Mouse (Mus musculus) induced T-regulatory cell, adult 2 months (primary cell): Measurements from ENCODE around the gene Hdhd5.

Experiments used
- DNase-seq: peaks from one replicate; pipeline ENCODE4 v3.0.0-alpha.2; 2012; ENCODE audit warnings: low read depth

Gene Hdhd5

DNA sequence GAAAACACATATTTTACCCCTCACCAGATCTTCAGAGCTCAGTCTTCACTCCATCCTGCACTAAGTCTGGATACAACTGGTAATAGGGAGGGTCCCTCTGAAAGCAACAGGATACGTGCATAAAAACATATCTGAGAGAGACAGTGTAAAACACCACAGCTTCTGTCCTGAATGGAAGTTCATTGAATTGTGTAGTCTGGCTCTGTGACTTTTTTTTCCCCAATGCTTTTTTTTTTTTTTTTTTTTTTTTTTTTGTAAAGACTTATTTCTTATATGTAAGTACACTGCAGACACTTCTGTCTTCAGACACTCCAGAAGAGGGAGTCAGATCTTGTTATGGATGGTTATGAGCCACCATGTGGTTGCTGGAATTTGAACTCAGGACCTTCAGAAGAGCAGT lies 1.5 kb upstream of the Hdhd5 start:
- DNase-seq = no peak

- DNase-seq = peak; percentile 78
Observed at GRCm38 (mm10) chr6:120529123-120529522, 2.0 kb downstream of the Hdhd5 start.

GRCm38 (mm10) chr6:120524796-120525195 lies 6.3 kb downstream of the Hdhd5 start:
- DNase-seq = no peak

DNA sequence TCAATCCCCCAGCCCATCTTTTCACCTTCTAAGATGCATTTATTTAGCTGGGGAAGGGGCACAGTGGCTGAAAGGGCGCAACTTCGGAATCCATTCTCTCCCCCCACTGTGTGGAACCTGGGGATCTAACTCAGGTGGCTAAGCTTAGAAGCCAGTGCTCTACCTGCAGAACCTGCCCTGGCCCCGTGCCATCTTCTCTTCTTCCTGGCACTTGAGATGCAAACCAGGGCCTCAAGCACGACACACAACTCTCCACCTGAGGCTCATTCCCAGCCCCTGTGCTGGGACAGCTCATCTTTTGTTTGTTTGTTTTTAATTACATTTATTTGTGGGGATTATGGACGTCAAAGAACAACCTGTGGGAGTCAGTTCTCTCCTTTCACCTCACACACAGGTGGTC lies 11.5 kb downstream of the Hdhd5 start:
- DNase-seq = no peak

GRCm38 (mm10) chr6:120517311-120517710 lies 13.8 kb downstream of the Hdhd5 start:
- DNase-seq = no peak

GRCm38 (mm10) chr6:120516879-120517278 lies 14.2 kb downstream of the Hdhd5 start:
- no peak for DNase-seq

- DNase-seq = no peak
Observed at GRCm38 (mm10) chr6:120516422-120516821, 14.7 kb downstream of the Hdhd5 start.

GRCm38 (mm10) chr6:120511212-120511611 lies 19.9 kb downstream of the Hdhd5 start:
- no peak for DNase-seq

- no peak for DNase-seq
Observed at GRCm38 (mm10) chr6:120510425-120510824, 20.7 kb downstream of the Hdhd5 start.

- no peak for DNase-seq
Observed at GRCm38 (mm10) chr6:120509975-120510374, 21.1 kb downstream of the Hdhd5 start.

GRCm38 (mm10) chr6:120508645-120509044 lies 22.5 kb downstream of the Hdhd5 start:
- no peak for DNase-seq

DNA sequence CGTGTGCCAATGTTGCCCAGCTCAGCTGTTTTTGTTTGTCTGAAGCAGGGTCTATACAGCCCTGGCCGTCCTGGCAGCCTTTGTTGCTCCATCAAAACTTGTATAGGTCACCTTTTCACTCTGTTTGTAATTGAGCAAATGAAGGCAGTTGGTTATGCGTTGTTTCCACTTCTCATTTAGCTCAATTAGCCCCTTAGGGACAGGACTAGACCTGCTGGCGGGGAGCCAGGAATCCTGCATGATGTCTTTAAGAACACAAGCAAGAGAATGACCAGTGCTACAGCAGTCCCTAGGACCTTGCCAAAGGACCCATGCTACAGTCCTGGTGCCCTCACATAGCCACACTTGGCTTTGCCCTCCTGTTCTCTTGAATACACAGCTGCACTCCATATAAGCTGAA lies 25.6 kb downstream of the Hdhd5 start:
- no peak for DNase-seq

DNA sequence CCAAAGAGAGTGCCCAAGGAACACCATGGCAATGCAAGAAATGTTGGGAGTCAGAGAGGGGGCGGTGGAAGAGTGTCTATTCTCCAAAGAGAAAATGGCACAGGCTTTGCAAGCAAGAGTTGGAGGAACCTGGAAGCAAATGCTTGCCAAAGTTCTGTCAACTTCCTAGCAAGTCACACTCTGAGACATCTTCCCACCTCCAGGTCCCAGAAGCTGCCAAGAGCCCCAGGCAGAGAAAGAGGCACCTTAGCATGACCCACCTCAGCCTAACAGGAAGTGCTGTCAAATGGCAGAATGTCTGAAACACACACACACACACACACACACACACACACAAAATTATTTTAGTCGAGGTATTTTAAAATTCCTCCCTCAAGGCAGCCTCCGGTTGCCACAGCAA lies 27.1 kb downstream of the Hdhd5 start:
- no peak for DNase-seq

GRCm38 (mm10) chr6:120496544-120496943 lies 34.6 kb downstream of the Hdhd5 start:
- DNase-seq = no peak

DNA sequence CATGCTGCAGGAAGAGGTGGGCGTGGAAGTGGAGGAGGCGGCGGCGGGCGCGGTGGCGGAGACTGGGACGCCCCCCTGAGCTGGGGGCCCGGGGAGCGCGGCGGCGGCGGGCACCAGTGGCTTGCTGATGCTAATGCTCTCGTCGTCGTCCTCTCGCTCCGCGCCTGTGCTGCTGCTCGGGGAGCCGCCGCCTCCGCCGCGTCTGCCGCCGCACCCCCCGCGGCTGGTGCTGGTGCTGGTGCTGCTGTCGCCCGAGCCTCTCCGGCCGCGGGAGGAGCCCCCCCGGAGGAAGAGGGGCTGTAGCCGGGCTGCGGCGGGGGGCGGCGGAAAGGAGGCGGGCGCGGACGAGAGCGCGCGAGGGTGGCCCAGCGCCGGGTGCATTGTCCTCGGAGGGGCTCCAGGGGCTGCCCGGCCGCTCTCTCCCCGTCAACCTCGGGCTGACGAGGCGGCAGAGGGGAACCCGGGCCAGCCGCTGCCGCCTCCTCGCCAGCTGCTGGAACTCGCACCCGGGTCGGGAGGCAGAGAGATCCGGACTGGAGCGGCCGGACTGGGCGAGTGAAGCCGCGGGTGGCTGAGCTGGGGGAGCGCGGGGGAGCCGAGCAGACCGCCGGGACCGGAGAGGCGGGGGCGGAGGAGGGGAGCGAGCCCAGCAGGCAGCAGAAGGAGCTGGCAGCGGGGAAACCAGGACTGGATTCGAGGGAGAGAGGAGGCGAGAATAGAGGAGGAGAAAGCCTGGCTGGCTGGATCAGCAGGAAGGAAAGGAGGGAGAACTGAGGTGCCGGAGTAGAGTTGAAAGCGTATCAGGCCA lies 37.5 kb downstream of the Hdhd5 start, which contains the start of gene Tmem121b:
Gene Tmem121b, minus strand, starts transcription at position 434 of the 808 bp plus-strand sequence.
- peak; percentile 36 for DNase-seq

GRCm38 (mm10) chr6:120492499-120493373 lies 38.4 kb downstream of the Hdhd5 start:
- peak; percentile 60 for DNase-seq

GRCm38 (mm10) chr6:120491862-120492498 lies 39.1 kb downstream of the Hdhd5 start:
- peak; percentile 9 for DNase-seq

- peak; percentile 12 for DNase-seq
Observed at GRCm38 (mm10) chr6:120491064-120491463, 40.1 kb downstream of the Hdhd5 start.

GRCm38 (mm10) chr6:120489461-120489860 lies 41.7 kb downstream of the Hdhd5 start:
- peak; percentile 29 for DNase-seq

DNA sequence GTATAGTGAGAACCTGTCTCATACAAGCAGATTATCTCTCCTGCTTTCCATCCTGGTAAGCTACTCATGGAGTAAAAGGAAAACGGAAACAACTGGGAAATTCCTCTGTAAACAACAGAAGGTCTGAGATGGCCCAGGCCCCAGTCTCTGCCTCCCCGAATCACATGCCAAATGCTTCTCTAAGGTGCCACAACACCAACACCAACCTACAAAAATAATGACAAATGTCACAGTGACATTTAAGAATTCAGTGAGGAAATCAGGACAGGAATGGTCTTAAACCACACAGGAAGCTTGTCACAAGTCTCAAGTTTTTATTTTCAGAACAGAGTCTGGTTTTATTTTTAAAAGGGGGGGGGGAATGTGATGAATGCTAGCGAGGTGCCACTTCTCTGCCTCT lies 42.5 kb downstream of the Hdhd5 start:
- DNase-seq = peak; percentile 62

GRCm38 (mm10) chr6:120486051-120486510 lies 45.0 kb downstream of the Hdhd5 start:
- DNase-seq = peak; percentile 73

GRCm38 (mm10) chr6:120485038-120485437 lies 46.1 kb downstream of the Hdhd5 start:
- DNase-seq = peak; percentile 25
